Mouse (Mus musculus): ENCODE measurements around the gene Arl8b.

- TF ChIP-seq CTCF (conservative IDR thresholded peaks at IDR 0.05; ENCODE audit: low read length): no peak
- no peak for TF ChIP-seq POU5F1 (IDR thresholded peaks at IDR 0.05; ENCODE audit: borderline replicate concordance, low read length)
- TF ChIP-seq NANOG (IDR thresholded peaks at IDR 0.05; ENCODE audit: borderline replicate concordance, low read length): no peak
Observed at GRCm38 (mm10) chr6:108810237-108810636, 27.3 kb downstream of the Arl8b start.
